Mouse (Mus musculus): ENCODE measurements around the gene Nup54. TPM values are rescaled to one million over a fixed set of nuclear protein-coding genes. Genes with fewer than 3 reads are reported as not detected.

Gene Nup54
- polyA plus RNA-seq, 1 experiment from 2014 or later: 54.1 TPM

- H3K9me3 ChIP-seq (replicated peaks): no peaks in the 10 kb centered on the region
- H3K4me2 ChIP-seq: no peak overlapping the region
- WGBS: 72% methylated on average over 6 of the region's 6 CpGs
- no peak overlapping the region for H3K9ac ChIP-seq
- H3K4me3 ChIP-seq (replicated peaks): no peak overlapping the region
- H3K27me3 ChIP-seq: no peaks in the 10 kb centered on the region
- no peak overlapping the region for H3K27ac ChIP-seq
- H3K4me1 ChIP-seq: peaks cover 26% of the 10 kb centered on the region
- H3K36me3 ChIP-seq: no peaks in the 10 kb centered on the region
- no peak for ATAC-seq (replicated peaks; ENCODE audit: low FRiP score)
Measured at GRCm38 (mm10) chr5:92370891-92371290, 64.1 kb downstream of the Nup54 start.

GRCm38 (mm10) chr5:92370392-92370791 is 64.6 kb downstream of the Nup54 start:
- Histone ChIP-seq H3K9ac (no peak overlapping the region), H3K4me3 (replicated peaks) (no peak overlapping the region), H3K9me3 (replicated peaks) (no peaks in the 10 kb centered on the region), H3K4me1 (peaks cover 21% of the 10 kb centered on the region), H3K27me3 (no peaks in the 10 kb centered on the region), H3K4me2 (no peak overlapping the region), H3K27ac (no peak overlapping the region), H3K36me3 (no peaks in the 10 kb centered on the region)
- no peak for ATAC-seq (replicated peaks; ENCODE audit: low FRiP score)
- WGBS: 71% methylated on average over 6 of the region's 6 CpGs

GRCm38 (mm10) chr5:92369151-92369994 is 65.6 kb downstream of the Nup54 start:
- Histone ChIP-seq H3K27me3 (no peaks in the 10 kb centered on the region), H3K4me2 (no peak overlapping the region), H3K36me3 (no peaks in the 10 kb centered on the region), H3K9ac (no peak overlapping the region), H3K4me3 (replicated peaks) (no peak overlapping the region), H3K27ac (no peak overlapping the region), H3K9me3 (replicated peaks) (no peaks in the 10 kb centered on the region), H3K4me1 (peaks cover 18% of the 10 kb centered on the region; the same call in 1 of the 2 replicates)
- 59% methylated on average over 13 of the region's 13 CpGs for WGBS
- peak; percentile 83 for ATAC-seq (replicated peaks; ENCODE audit: low FRiP score)

GRCm38 (mm10) chr5:92368392-92368791 is 66.6 kb downstream of the Nup54 start:
- Histone ChIP-seq H3K27ac (peak overlapping the region; percentile 56; the same call in 1 of the 2 replicates), H3K36me3 (no peaks in the 10 kb centered on the region), H3K4me1 (peaks cover 18% of the 10 kb centered on the region; the same call in 1 of the 2 replicates), H3K4me3 (replicated peaks) (no peak overlapping the region), H3K9ac (no peak overlapping the region), H3K27me3 (0 out of 2 replicates have a peak, but pooled peaks cover 4% of the 10 kb centered on the region), H3K4me2 (no peak overlapping the region), H3K9me3 (replicated peaks) (no peaks in the 10 kb centered on the region)
- WGBS: 69% methylated on average over 10 of the region's 10 CpGs
- ATAC-seq (replicated peaks; ENCODE audit: low FRiP score): no peak

- WGBS: 42% methylated on average over 6 of the region's 6 CpGs
- no peak for ATAC-seq (replicated peaks; ENCODE audit: low FRiP score)
Measured at GRCm38 (mm10) chr5:92366565-92366964, 68.5 kb downstream of the Nup54 start.

More at GRCm38 (mm10) chr5:92366565-92366964, 68.5 kb downstream of the Nup54 start:
- Histone ChIP-seq H3K4me3 (replicated peaks) (no peak overlapping the region), H3K27ac (no peak overlapping the region), H3K4me1 (peaks cover 16% of the 10 kb centered on the region; the same call in 1 of the 2 replicates), H3K27me3 (0 out of 2 replicates have a peak, but pooled peaks cover 4% of the 10 kb centered on the region), H3K9ac (no peak overlapping the region), H3K36me3 (no peaks in the 10 kb centered on the region), H3K4me2 (no peak overlapping the region), H3K9me3 (replicated peaks) (no peaks in the 10 kb centered on the region)

Small RNAs within 50 kb of the gene (microRNA-seq; reads per million reads assigned to microRNA genes)
- gene Mir6415: not detected

Other genes with a start within 250 kb of the Nup54 start
- not detected in 2 replicates for gene U90926, start 219.8 kb downstream of the Nup54 start, polyA plus RNA-seq (2015; fragmentation: Nextera tagmentation; extraction: Ambion mirVana)
- 0.08 and 0.35 TPM in 2 replicates for gene Ppef2, start 178.9 kb downstream of the Nup54 start, polyA plus RNA-seq (2015; fragmentation: Nextera tagmentation; extraction: Ambion mirVana)
- 21.3 and 24.1 TPM in 2 replicates for gene Naaa, start 157.0 kb downstream of the Nup54 start, polyA plus RNA-seq (2015; fragmentation: Nextera tagmentation; extraction: Ambion mirVana)
- gene Sdad1, start 124.7 kb downstream of the Nup54 start, polyA plus RNA-seq (2015; fragmentation: Nextera tagmentation; extraction: Ambion mirVana): 45.7 and 47.9 TPM in 2 replicates
- not detected in 2 replicates for gene Cxcl9, start 107.1 kb downstream of the Nup54 start, polyA plus RNA-seq (2015; fragmentation: Nextera tagmentation; extraction: Ambion mirVana)
- 3.0 and 3.9 TPM in 2 replicates for gene Art3, start 103.4 kb downstream of the Nup54 start, polyA plus RNA-seq (2015; fragmentation: Nextera tagmentation; extraction: Ambion mirVana)
- gene Cxcl10, start 86.3 kb downstream of the Nup54 start, polyA plus RNA-seq (2015; fragmentation: Nextera tagmentation; extraction: Ambion mirVana): 0.72 and 1.4 TPM in 2 replicates
- 9.1 and 9.7 TPM in 2 replicates for gene Scarb2, start 71.6 kb upstream of the Nup54 start, polyA plus RNA-seq (2015; fragmentation: Nextera tagmentation; extraction: Ambion mirVana)
- gene Fam47e, start 119.8 kb upstream of the Nup54 start, polyA plus RNA-seq (2015; fragmentation: Nextera tagmentation; extraction: Ambion mirVana): not detected in 2 replicates
- gene Stbd1, start 167.8 kb upstream of the Nup54 start, polyA plus RNA-seq (2015; fragmentation: Nextera tagmentation; extraction: Ambion mirVana): 30.7 and 33.5 TPM in 2 replicates
- gene Ccdc158, start 240.1 kb upstream of the Nup54 start, polyA plus RNA-seq (2015; fragmentation: Nextera tagmentation; extraction: Ambion mirVana): 0.94 and 0.97 TPM in 2 replicates
- gene Shroom3, start 248.2 kb upstream of the Nup54 start, polyA plus RNA-seq (2015; fragmentation: Nextera tagmentation; extraction: Ambion mirVana): 7.9 and 8.1 TPM in 2 replicates